Mouse (Mus musculus): ENCODE results near the gene Kcnf1. TPM values are rescaled to one million over a fixed set of nuclear protein-coding genes. Genes with fewer than 3 reads are reported as not detected.

Gene Kcnf1
- polyA plus RNA-seq, 1 experiment from 2014 or later: 0.24 TPM

DNA sequence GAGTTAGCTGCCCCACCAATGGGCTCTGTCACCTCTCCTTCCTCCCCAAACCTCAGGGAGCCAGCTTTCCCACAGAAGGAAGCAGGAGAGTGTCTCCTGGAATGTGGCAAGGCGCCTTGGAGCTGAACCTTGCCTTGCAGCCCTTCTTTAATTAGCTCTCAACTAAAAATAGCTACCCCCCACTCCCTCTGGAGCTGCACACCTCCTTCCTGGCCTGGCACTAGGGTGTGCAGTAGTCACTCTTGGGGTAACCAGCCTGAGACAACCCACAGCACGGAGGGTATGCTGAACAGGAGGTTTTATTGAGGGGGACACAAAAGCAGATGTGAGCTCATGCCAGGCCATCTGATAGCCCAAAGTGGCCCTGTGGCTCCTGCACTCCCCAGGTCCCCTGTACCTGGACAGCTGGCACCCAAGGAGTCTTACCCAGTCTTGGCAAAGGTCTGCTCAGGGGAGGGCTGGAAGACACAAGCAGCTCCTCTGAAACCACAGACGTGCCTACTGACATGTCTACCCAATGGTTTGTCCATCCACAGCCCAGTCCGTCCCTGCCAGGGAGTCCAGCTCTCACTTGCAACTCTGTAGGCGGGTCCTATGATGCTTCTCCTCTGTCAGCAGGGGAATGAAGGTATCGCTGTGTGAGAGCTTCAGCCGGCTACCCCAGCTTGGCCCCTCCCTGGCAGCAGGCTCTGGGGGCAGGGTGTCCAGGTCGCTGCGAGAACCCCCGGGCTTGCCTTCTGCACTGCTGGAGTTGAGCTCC is 2.4 kb downstream of the Kcnf1 start:
- no peak overlapping the region for H3K27ac ChIP-seq (ENCODE audit: low read length)
- 49% methylated on average over 10 of the region's 10 CpGs for WGBS (ENCODE audit: insufficient replicate concordance)
- H3K4me2 ChIP-seq (ENCODE audit: low read depth, low read length): no peak overlapping the region
- no peaks in the 10 kb centered on the region for H3K9me3 ChIP-seq (replicated peaks; ENCODE audit: control insufficient read depth, low read length)
- no peak overlapping the region for H3K9ac ChIP-seq (ENCODE audit: low read depth, low read length)
- H3K27me3 ChIP-seq (ENCODE audit: control insufficient read depth, insufficient read depth, low read depth, low read length): peaks cover 26% of the 10 kb centered on the region
- no peak overlapping the region for H3K4me3 ChIP-seq (ENCODE audit: low read depth, low read length)
- H3K4me1 ChIP-seq (ENCODE audit: control insufficient read depth, low read depth, low read length): no peaks in the 10 kb centered on the region
- ATAC-seq (ENCODE audit: low read depth): no peak
- no peaks in the 10 kb centered on the region for H3K36me3 ChIP-seq (ENCODE audit: control insufficient read depth, insufficient read depth)

GRCm38 (mm10) chr12:17170406-17170805 is 6.3 kb downstream of the Kcnf1 start:
- Histone ChIP-seq H3K9me3 (replicated peaks; ENCODE audit: control insufficient read depth, low read length) (no peaks in the 10 kb centered on the region), H3K4me2 (ENCODE audit: low read depth, low read length) (no peak overlapping the region)
- WGBS (ENCODE audit: insufficient replicate concordance): 71% methylated on average over 10 of the region's 10 CpGs

GRCm38 (mm10) chr12:17166116-17166515 is 10.6 kb downstream of the Kcnf1 start:
- 56% methylated on average over 2 of the region's 2 CpGs for WGBS (ENCODE audit: insufficient replicate concordance)
- Histone ChIP-seq H3K4me3 (ENCODE audit: low read depth, low read length) (no peak overlapping the region), H3K36me3 (ENCODE audit: control insufficient read depth, insufficient read depth) (no peaks in the 10 kb centered on the region), H3K9me3 (replicated peaks; ENCODE audit: control insufficient read depth, low read length) (no peaks in the 10 kb centered on the region), H3K27ac (ENCODE audit: low read length) (no peak overlapping the region), H3K4me1 (ENCODE audit: control insufficient read depth, low read depth, low read length) (no peaks in the 10 kb centered on the region), H3K27me3 (ENCODE audit: control insufficient read depth, insufficient read depth, low read depth, low read length) (no peaks in the 10 kb centered on the region), H3K9ac (ENCODE audit: low read depth, low read length) (no peak overlapping the region), H3K4me2 (ENCODE audit: low read depth, low read length) (no peak overlapping the region)
- no peak for ATAC-seq (ENCODE audit: low read depth)

More at GRCm38 (mm10) chr12:17170406-17170805, 6.3 kb downstream of the Kcnf1 start:
- no peak for ATAC-seq (ENCODE audit: low read depth)
- no peaks in the 10 kb centered on the region for H3K36me3 ChIP-seq (ENCODE audit: control insufficient read depth, insufficient read depth)
- H3K4me3 ChIP-seq (ENCODE audit: low read depth, low read length): no peak overlapping the region
- H3K4me1 ChIP-seq (ENCODE audit: control insufficient read depth, low read depth, low read length): no peaks in the 10 kb centered on the region
- peaks cover 9% of the 10 kb centered on the region for H3K27me3 ChIP-seq (ENCODE audit: control insufficient read depth, insufficient read depth, low read depth, low read length)
- H3K27ac ChIP-seq (ENCODE audit: low read length): no peak overlapping the region
- no peak overlapping the region for H3K9ac ChIP-seq (ENCODE audit: low read depth, low read length)

GRCm38 (mm10) chr12:17163996-17164395 is 12.7 kb downstream of the Kcnf1 start:
- Histone ChIP-seq H3K4me3 (ENCODE audit: low read depth, low read length) (no peak overlapping the region), H3K9me3 (replicated peaks; ENCODE audit: control insufficient read depth, low read length) (no peaks in the 10 kb centered on the region), H3K27ac (ENCODE audit: low read length) (no peak overlapping the region), H3K4me2 (ENCODE audit: low read depth, low read length) (no peak overlapping the region), H3K4me1 (ENCODE audit: control insufficient read depth, low read depth, low read length) (no peaks in the 10 kb centered on the region), H3K36me3 (ENCODE audit: control insufficient read depth, insufficient read depth) (no peaks in the 10 kb centered on the region), H3K27me3 (ENCODE audit: control insufficient read depth, insufficient read depth, low read depth, low read length) (no peaks in the 10 kb centered on the region), H3K9ac (ENCODE audit: low read depth, low read length) (no peak overlapping the region)
- 71% methylated on average over 3 of the region's 3 CpGs for WGBS (ENCODE audit: insufficient replicate concordance)
- no peak for ATAC-seq (ENCODE audit: low read depth)

DNA sequence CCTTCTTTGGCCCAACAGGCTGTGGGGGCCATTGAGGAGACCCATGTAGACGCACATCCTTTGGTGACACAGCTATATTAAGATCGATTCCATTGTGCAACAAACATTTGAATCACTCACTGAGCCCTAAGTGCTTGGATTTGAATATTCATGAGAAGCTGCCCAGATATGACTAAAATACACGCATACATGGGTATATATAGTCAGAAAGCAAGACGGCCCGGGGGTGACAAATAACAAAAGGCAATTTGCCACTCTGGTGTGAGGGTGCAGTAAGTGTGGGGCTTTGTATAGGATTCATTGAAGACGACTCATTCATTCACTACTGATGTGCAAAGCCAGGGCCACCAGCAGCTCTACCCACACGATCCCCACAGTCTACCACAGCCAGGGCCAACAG is 17.1 kb downstream of the Kcnf1 start:
- ATAC-seq (ENCODE audit: low read depth): no peak
- WGBS (ENCODE audit: insufficient replicate concordance): 64% methylated on average over 7 of the region's 7 CpGs
- no peak overlapping the region for H3K27ac ChIP-seq (ENCODE audit: low read length)
- no peaks in the 10 kb centered on the region for H3K36me3 ChIP-seq (ENCODE audit: control insufficient read depth, insufficient read depth)
- no peaks in the 10 kb centered on the region for H3K27me3 ChIP-seq (ENCODE audit: control insufficient read depth, insufficient read depth, low read depth, low read length)
- H3K9ac ChIP-seq (ENCODE audit: low read depth, low read length): no peak overlapping the region
- no peaks in the 10 kb centered on the region for H3K4me1 ChIP-seq (ENCODE audit: control insufficient read depth, low read depth, low read length)
- H3K4me2 ChIP-seq (ENCODE audit: low read depth, low read length): no peak overlapping the region
- H3K9me3 ChIP-seq (replicated peaks; ENCODE audit: control insufficient read depth, low read length): no peaks in the 10 kb centered on the region
- H3K4me3 ChIP-seq (ENCODE audit: low read depth, low read length): no peak overlapping the region

GRCm38 (mm10) chr12:17157558-17157957 is 19.1 kb downstream of the Kcnf1 start:
- H3K36me3 ChIP-seq (ENCODE audit: control insufficient read depth, insufficient read depth): no peaks in the 10 kb centered on the region
- H3K9me3 ChIP-seq (replicated peaks; ENCODE audit: control insufficient read depth, low read length): no peaks in the 10 kb centered on the region
- WGBS (ENCODE audit: insufficient replicate concordance): 76% methylated on average over 15 of the region's 15 CpGs
- H3K4me2 ChIP-seq (ENCODE audit: low read depth, low read length): no peak overlapping the region
- H3K9ac ChIP-seq (ENCODE audit: low read depth, low read length): no peak overlapping the region
- no peak for ATAC-seq (ENCODE audit: low read depth)
- H3K27ac ChIP-seq (ENCODE audit: low read length): no peak overlapping the region
- no peaks in the 10 kb centered on the region for H3K4me1 ChIP-seq (ENCODE audit: control insufficient read depth, low read depth, low read length)
- no peak overlapping the region for H3K4me3 ChIP-seq (ENCODE audit: low read depth, low read length)
- no peaks in the 10 kb centered on the region for H3K27me3 ChIP-seq (ENCODE audit: control insufficient read depth, insufficient read depth, low read depth, low read length)

GRCm38 (mm10) chr12:17155781-17156180 is 20.9 kb downstream of the Kcnf1 start:
- no peak for ATAC-seq (ENCODE audit: low read depth)
- Histone ChIP-seq H3K9ac (ENCODE audit: low read depth, low read length) (no peak overlapping the region), H3K27me3 (ENCODE audit: control insufficient read depth, insufficient read depth, low read depth, low read length) (no peaks in the 10 kb centered on the region), H3K36me3 (ENCODE audit: control insufficient read depth, insufficient read depth) (no peaks in the 10 kb centered on the region), H3K4me2 (ENCODE audit: low read depth, low read length) (no peak overlapping the region), H3K4me1 (ENCODE audit: control insufficient read depth, low read depth, low read length) (no peaks in the 10 kb centered on the region), H3K27ac (ENCODE audit: low read length) (no peak overlapping the region), H3K9me3 (replicated peaks; ENCODE audit: control insufficient read depth, low read length) (no peaks in the 10 kb centered on the region), H3K4me3 (ENCODE audit: low read depth, low read length) (no peak overlapping the region)
- 51% methylated on average over 1 of the region's 1 CpGs for WGBS (ENCODE audit: insufficient replicate concordance)

GRCm38 (mm10) chr12:17152840-17153239 is 23.8 kb downstream of the Kcnf1 start:
- Histone ChIP-seq H3K36me3 (ENCODE audit: control insufficient read depth, insufficient read depth) (no peaks in the 10 kb centered on the region), H3K27me3 (ENCODE audit: control insufficient read depth, insufficient read depth, low read depth, low read length) (no peaks in the 10 kb centered on the region), H3K27ac (ENCODE audit: low read length) (no peak overlapping the region), H3K9me3 (replicated peaks; ENCODE audit: control insufficient read depth, low read length) (no peaks in the 10 kb centered on the region), H3K9ac (ENCODE audit: low read depth, low read length) (no peak overlapping the region), H3K4me3 (ENCODE audit: low read depth, low read length) (no peak overlapping the region), H3K4me1 (ENCODE audit: control insufficient read depth, low read depth, low read length) (no peaks in the 10 kb centered on the region), H3K4me2 (ENCODE audit: low read depth, low read length) (no peak overlapping the region)
- 58% methylated on average over 7 of the region's 7 CpGs for WGBS (ENCODE audit: insufficient replicate concordance)
- ATAC-seq (ENCODE audit: low read depth): no peak

- Histone ChIP-seq H3K36me3 (ENCODE audit: control insufficient read depth, insufficient read depth) (no peaks in the 10 kb centered on the region), H3K4me2 (ENCODE audit: low read depth, low read length) (no peak overlapping the region), H3K9ac (ENCODE audit: low read depth, low read length) (no peak overlapping the region), H3K4me3 (ENCODE audit: low read depth, low read length) (no peak overlapping the region), H3K4me1 (ENCODE audit: control insufficient read depth, low read depth, low read length) (no peaks in the 10 kb centered on the region), H3K9me3 (replicated peaks; ENCODE audit: control insufficient read depth, low read length) (no peaks in the 10 kb centered on the region), H3K27me3 (ENCODE audit: control insufficient read depth, insufficient read depth, low read depth, low read length) (no peaks in the 10 kb centered on the region), H3K27ac (ENCODE audit: low read length) (no peak overlapping the region)
- ATAC-seq (ENCODE audit: low read depth): no peak
- WGBS (ENCODE audit: insufficient replicate concordance): 59% methylated on average over 10 of the region's 10 CpGs
Measured at GRCm38 (mm10) chr12:17148920-17149319, 27.8 kb downstream of the Kcnf1 start.

All from liver, embryonic 16.5 days (tissue).